Mouse (Mus musculus): ENCODE measurements around the gene Gm43738. TPM values are rescaled to one million over a fixed set of nuclear protein-coding genes. Genes with fewer than 3 reads are reported as not detected.

The Gm43738 gene
- not detected for polyA plus RNA-seq (2017; shearing (Covaris generic))

GRCm38 (mm10) chr3:89100811-89101210, at the start of gene Gm43738:
Gm43738 (minus strand) TSS chr3:89101099.

GRCm38 (mm10) chr3:89135958-89136357, 35.1 kb upstream of the Gm43738 start, which contains the start of gene Pklr:
Pklr (plus strand) TSS chr3:89136142.

GRCm38 (mm10) chr3:89101812-89102494, 1.1 kb upstream of the Gm43738 start, which contains the start of gene Fdps:
Fdps (minus strand) TSS chr3:89101959.

GRCm38 (mm10) chr3:89093175-89093574, 7.7 kb downstream of the Gm43738 start, which contains the start of gene Rusc1:
Rusc1 (minus strand) TSS chr3:89093311.

Other genes starting within 250 kb of the Gm43738 start
- 13.5 TPM for gene Msto1, start 187.1 kb downstream of the Gm43738 start, polyA plus RNA-seq (2017; shearing (Covaris generic))
- 32.1 TPM for gene Ash1l, start 150.5 kb downstream of the Gm43738 start, polyA plus RNA-seq (2017; shearing (Covaris generic))
- 109 TPM for gene Dap3, start 149.9 kb downstream of the Gm43738 start, polyA plus RNA-seq (2017; shearing (Covaris generic))
- gene Rusc1, start 7.8 kb downstream of the Gm43738 start, polyA plus RNA-seq (2017; shearing (Covaris generic)) = 76.8 TPM
- gene Fdps, start 860 bp upstream of the Gm43738 start, polyA plus RNA-seq (2017; shearing (Covaris generic)) = 61.8 TPM
- gene Pklr, start 35.0 kb upstream of the Gm43738 start, polyA plus RNA-seq (2017; shearing (Covaris generic)) = not detected
- gene Hcn3, start 59.1 kb upstream of the Gm43738 start, polyA plus RNA-seq (2017; shearing (Covaris generic)) = 1.9 TPM
- 86.6 TPM for gene Clk2, start 63.7 kb upstream of the Gm43738 start, polyA plus RNA-seq (2017; shearing (Covaris generic))
- 232 TPM for gene Scamp3, start 76.4 kb upstream of the Gm43738 start, polyA plus RNA-seq (2017; shearing (Covaris generic))
- 94.4 TPM for gene Fam189b, start 82.0 kb upstream of the Gm43738 start, polyA plus RNA-seq (2017; shearing (Covaris generic))
- 79.2 TPM for gene Gba, start 101.8 kb upstream of the Gm43738 start, polyA plus RNA-seq (2017; shearing (Covaris generic))
- 1.6 TPM for gene Thbs3, start 114.1 kb upstream of the Gm43738 start, polyA plus RNA-seq (2017; shearing (Covaris generic))
- gene Mtx1, start 126.0 kb upstream of the Gm43738 start, polyA plus RNA-seq (2017; shearing (Covaris generic)) = 87.7 TPM
- 7.2 TPM for gene Muc1, start 128.0 kb upstream of the Gm43738 start, polyA plus RNA-seq (2017; shearing (Covaris generic))
- 192 TPM for gene Krtcap2, start 144.9 kb upstream of the Gm43738 start, polyA plus RNA-seq (2017; shearing (Covaris generic))
- 2.7 TPM for gene Trim46, start 145.2 kb upstream of the Gm43738 start, polyA plus RNA-seq (2017; shearing (Covaris generic))
- gene Dpm3, start 158.3 kb upstream of the Gm43738 start, polyA plus RNA-seq (2017; shearing (Covaris generic)) = 74.3 TPM
- gene Slc50a1, start 169.5 kb upstream of the Gm43738 start, polyA plus RNA-seq (2017; shearing (Covaris generic)) = 132 TPM
- 0.26 TPM for gene Efna1, start 180.0 kb upstream of the Gm43738 start, polyA plus RNA-seq (2017; shearing (Covaris generic))
- not detected for gene Efna3, start 221.9 kb upstream of the Gm43738 start, polyA plus RNA-seq (2017; shearing (Covaris generic))
- gene Efna4, start 236.9 kb upstream of the Gm43738 start, polyA plus RNA-seq (2017; shearing (Covaris generic)) = not detected
- gene Adam15, start 248.9 kb upstream of the Gm43738 start, polyA plus RNA-seq (2017; shearing (Covaris generic)) = 21.7 TPM

Data from effector memory CD4-positive, alpha-beta T cell, adult 5 months (primary cell).